Mouse (Mus musculus): ENCODE results near the gene Zfhx2. TPM values are rescaled to one million over a fixed set of nuclear protein-coding genes. Genes with fewer than 3 reads are reported as not detected.

Gene Zfhx2
- polyA plus RNA-seq, 1 experiment from 2014 or later = 3.8 TPM

GRCm38 (mm10) chr14:55032695-55033225, 59.4 kb downstream of the Zfhx2 start:
- Histone ChIP-seq H3K4me2 (ENCODE audit: low read depth, low read length) (no peak overlapping the region), H3K9ac (ENCODE audit: low read length) (no peak overlapping the region), H3K9me3 (ENCODE audit: control insufficient read depth, low read length) (no peaks in the 10 kb centered on the region), H3K27ac (ENCODE audit: low read length) (no peak overlapping the region), H3K27me3 (ENCODE audit: control insufficient read depth, insufficient read depth, low read depth, low read length) (no peaks in the 10 kb centered on the region), H3K4me3 (ENCODE audit: low read length) (no peak overlapping the region), H3K36me3 (ENCODE audit: control insufficient read depth, insufficient read depth, low read length) (no peaks in the 10 kb centered on the region), H3K4me1 (replicated peaks; ENCODE audit: control insufficient read depth, insufficient read depth, low read length) (no peaks in the 10 kb centered on the region; the same call in 1 of the 2 replicates)
- ATAC-seq (ENCODE audit: low read depth) = no peak
- 56% methylated on average over 19 of the region's 19 CpGs for WGBS

DNA sequence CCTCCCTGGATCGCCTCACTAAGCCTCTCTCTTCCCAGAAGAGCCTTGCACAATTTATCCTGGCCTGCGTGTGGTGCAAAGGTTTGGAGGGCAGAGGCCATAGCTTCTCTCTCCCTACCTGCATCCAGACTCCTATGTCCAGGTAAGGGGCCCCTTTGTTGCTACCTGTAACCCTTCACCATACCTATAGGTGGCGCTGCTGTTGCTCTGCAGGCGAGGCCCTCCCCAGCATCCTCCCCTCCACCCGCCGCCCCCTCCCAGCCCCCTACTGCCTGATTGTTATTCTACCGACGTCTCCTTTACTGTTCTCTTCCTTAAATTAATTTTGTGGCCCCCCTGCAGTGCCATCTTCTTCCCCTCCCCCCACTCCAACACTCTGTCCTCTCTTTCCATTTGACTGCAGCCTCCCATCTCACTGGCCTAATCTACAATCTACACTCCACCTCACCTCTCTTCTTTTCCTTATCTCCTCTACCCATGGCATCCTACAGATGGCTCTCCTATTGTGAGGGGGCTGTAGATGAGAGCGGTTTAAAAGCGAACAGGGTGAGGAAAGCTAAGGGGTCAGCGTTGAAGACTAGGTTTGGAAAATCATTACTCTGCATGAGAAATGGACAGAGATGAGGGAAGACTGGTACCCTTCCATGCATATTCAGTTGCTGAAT, 63.0 kb downstream of the Zfhx2 start:
- Histone ChIP-seq H3K36me3 (ENCODE audit: control insufficient read depth, insufficient read depth, low read length) (peaks cover 6% of the 10 kb centered on the region), H3K9me3 (ENCODE audit: control insufficient read depth, low read length) (no peaks in the 10 kb centered on the region), H3K9ac (ENCODE audit: low read length) (no peak overlapping the region), H3K27ac (ENCODE audit: low read length) (no peak overlapping the region), H3K27me3 (ENCODE audit: control insufficient read depth, insufficient read depth, low read depth, low read length) (no peaks in the 10 kb centered on the region), H3K4me1 (replicated peaks; ENCODE audit: control insufficient read depth, insufficient read depth, low read length) (no peaks in the 10 kb centered on the region; the same call in 1 of the 2 replicates), H3K4me3 (ENCODE audit: low read length) (no peak overlapping the region), H3K4me2 (ENCODE audit: low read depth, low read length) (no peak overlapping the region)
- ATAC-seq (ENCODE audit: low read depth) = no peak
- 10% methylated on average over 11 of the region's 11 CpGs for WGBS

- WGBS = 18% methylated on average over 5 of the region's 5 CpGs
- H3K4me1 ChIP-seq (replicated peaks; ENCODE audit: control insufficient read depth, insufficient read depth, low read length) = no peaks in the 10 kb centered on the region; the same call in 1 of the 2 replicates
- H3K27ac ChIP-seq (ENCODE audit: low read length) = no peak overlapping the region
- no peak for ATAC-seq (ENCODE audit: low read depth)
- no peak overlapping the region for H3K4me2 ChIP-seq (ENCODE audit: low read depth, low read length)
- no peaks in the 10 kb centered on the region for H3K27me3 ChIP-seq (ENCODE audit: control insufficient read depth, insufficient read depth, low read depth, low read length)
- no peak overlapping the region for H3K9ac ChIP-seq (ENCODE audit: low read length)
- H3K9me3 ChIP-seq (ENCODE audit: control insufficient read depth, low read length) = no peaks in the 10 kb centered on the region
- H3K36me3 ChIP-seq (ENCODE audit: control insufficient read depth, insufficient read depth, low read length) = peaks cover 9% of the 10 kb centered on the region
- H3K4me3 ChIP-seq (ENCODE audit: low read length) = no peak overlapping the region
Observed at GRCm38 (mm10) chr14:55028333-55028835, 63.7 kb downstream of the Zfhx2 start.

DNA sequence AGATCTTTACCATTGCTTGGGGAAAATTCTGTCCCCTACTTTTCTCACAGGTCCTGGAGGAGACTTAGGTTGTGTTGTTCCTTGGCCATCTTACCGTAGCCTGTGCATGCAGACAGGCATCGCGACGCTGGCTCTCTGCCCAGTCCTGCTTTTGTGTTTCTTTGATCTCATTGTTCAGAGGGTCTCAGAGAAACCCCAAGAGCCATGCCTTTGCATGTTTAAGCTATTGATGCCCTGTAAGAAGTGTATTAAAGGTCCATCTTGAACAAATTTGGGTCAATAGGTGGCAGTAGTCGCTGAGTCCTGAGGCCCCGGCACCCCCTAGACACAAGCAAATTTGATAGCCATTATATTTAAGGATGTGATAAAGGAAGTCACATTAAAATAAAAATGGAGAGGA, 64.5 kb downstream of the Zfhx2 start:
- Histone ChIP-seq H3K27ac (ENCODE audit: low read length) (no peak overlapping the region), H3K4me2 (ENCODE audit: low read depth, low read length) (no peak overlapping the region), H3K36me3 (ENCODE audit: control insufficient read depth, insufficient read depth, low read length) (peaks cover 15% of the 10 kb centered on the region), H3K27me3 (ENCODE audit: control insufficient read depth, insufficient read depth, low read depth, low read length) (no peaks in the 10 kb centered on the region), H3K4me1 (replicated peaks; ENCODE audit: control insufficient read depth, insufficient read depth, low read length) (no peaks in the 10 kb centered on the region; the same call in 1 of the 2 replicates), H3K9ac (ENCODE audit: low read length) (no peak overlapping the region), H3K9me3 (ENCODE audit: control insufficient read depth, low read length) (no peaks in the 10 kb centered on the region), H3K4me3 (ENCODE audit: low read length) (no peak overlapping the region)
- WGBS = 22% methylated on average over 6 of the region's 6 CpGs
- ATAC-seq (ENCODE audit: low read depth) = no peak

- no peaks in the 10 kb centered on the region for H3K9me3 ChIP-seq (ENCODE audit: control insufficient read depth, low read length)
- H3K27me3 ChIP-seq (ENCODE audit: control insufficient read depth, insufficient read depth, low read depth, low read length) = no peaks in the 10 kb centered on the region
- WGBS = 13% methylated on average over 5 of the region's 5 CpGs
- H3K36me3 ChIP-seq (ENCODE audit: control insufficient read depth, insufficient read depth, low read length) = peaks cover 15% of the 10 kb centered on the region
- no peak overlapping the region for H3K9ac ChIP-seq (ENCODE audit: low read length)
- no peak overlapping the region for H3K4me3 ChIP-seq (ENCODE audit: low read length)
- H3K4me1 ChIP-seq (replicated peaks; ENCODE audit: control insufficient read depth, insufficient read depth, low read length) = no peaks in the 10 kb centered on the region; the same call in 1 of the 2 replicates
- no peak overlapping the region for H3K4me2 ChIP-seq (ENCODE audit: low read depth, low read length)
- ATAC-seq (ENCODE audit: low read depth) = no peak
- H3K27ac ChIP-seq (ENCODE audit: low read length) = no peak overlapping the region
Observed at GRCm38 (mm10) chr14:55027251-55027650, 64.9 kb downstream of the Zfhx2 start.

- H3K36me3 ChIP-seq (ENCODE audit: control insufficient read depth, insufficient read depth, low read length) = peaks cover 26% of the 10 kb centered on the region
- H3K27me3 ChIP-seq (ENCODE audit: control insufficient read depth, insufficient read depth, low read depth, low read length) = no peaks in the 10 kb centered on the region
- no peak overlapping the region for H3K4me3 ChIP-seq (ENCODE audit: low read length)
- H3K4me2 ChIP-seq (ENCODE audit: low read depth, low read length) = no peak overlapping the region
- no peaks in the 10 kb centered on the region; the same call in 1 of the 2 replicates for H3K4me1 ChIP-seq (replicated peaks; ENCODE audit: control insufficient read depth, insufficient read depth, low read length)
- ATAC-seq (ENCODE audit: low read depth) = no peak
- no peak overlapping the region for H3K27ac ChIP-seq (ENCODE audit: low read length)
- WGBS = 78% methylated on average over 5 of the region's 5 CpGs
- H3K9ac ChIP-seq (ENCODE audit: low read length) = no peak overlapping the region
- H3K9me3 ChIP-seq (ENCODE audit: control insufficient read depth, low read length) = no peaks in the 10 kb centered on the region
Observed at GRCm38 (mm10) chr14:55025527-55025926, 66.6 kb downstream of the Zfhx2 start.

- WGBS = 61% methylated on average over 7 of the region's 7 CpGs
- Histone ChIP-seq H3K27ac (ENCODE audit: low read length) (no peak overlapping the region), H3K9me3 (ENCODE audit: control insufficient read depth, low read length) (no peaks in the 10 kb centered on the region), H3K9ac (ENCODE audit: low read length) (no peak overlapping the region), H3K27me3 (ENCODE audit: control insufficient read depth, insufficient read depth, low read depth, low read length) (no peaks in the 10 kb centered on the region), H3K4me2 (ENCODE audit: low read depth, low read length) (no peak overlapping the region), H3K36me3 (ENCODE audit: control insufficient read depth, insufficient read depth, low read length) (peaks cover 28% of the 10 kb centered on the region), H3K4me1 (replicated peaks; ENCODE audit: control insufficient read depth, insufficient read depth, low read length) (no peaks in the 10 kb centered on the region; the same call in 1 of the 2 replicates), H3K4me3 (ENCODE audit: low read length) (no peak overlapping the region)
- ATAC-seq (ENCODE audit: low read depth) = no peak
Observed at GRCm38 (mm10) chr14:55024236-55024635, 67.9 kb downstream of the Zfhx2 start.

- Histone ChIP-seq H3K4me2 (ENCODE audit: low read depth, low read length) (no peak overlapping the region), H3K27ac (ENCODE audit: low read length) (no peak overlapping the region), H3K27me3 (ENCODE audit: control insufficient read depth, insufficient read depth, low read depth, low read length) (no peaks in the 10 kb centered on the region), H3K4me1 (replicated peaks; ENCODE audit: control insufficient read depth, insufficient read depth, low read length) (no peaks in the 10 kb centered on the region), H3K9me3 (ENCODE audit: control insufficient read depth, low read length) (no peaks in the 10 kb centered on the region), H3K9ac (ENCODE audit: low read length) (no peak overlapping the region), H3K36me3 (ENCODE audit: control insufficient read depth, insufficient read depth, low read length) (peaks cover 31% of the 10 kb centered on the region), H3K4me3 (ENCODE audit: low read length) (no peak overlapping the region)
- ATAC-seq (ENCODE audit: low read depth) = no peak
- 87% methylated on average over 15 of the region's 15 CpGs for WGBS
Observed at GRCm38 (mm10) chr14:55023011-55023410, 69.1 kb downstream of the Zfhx2 start.

DNA sequence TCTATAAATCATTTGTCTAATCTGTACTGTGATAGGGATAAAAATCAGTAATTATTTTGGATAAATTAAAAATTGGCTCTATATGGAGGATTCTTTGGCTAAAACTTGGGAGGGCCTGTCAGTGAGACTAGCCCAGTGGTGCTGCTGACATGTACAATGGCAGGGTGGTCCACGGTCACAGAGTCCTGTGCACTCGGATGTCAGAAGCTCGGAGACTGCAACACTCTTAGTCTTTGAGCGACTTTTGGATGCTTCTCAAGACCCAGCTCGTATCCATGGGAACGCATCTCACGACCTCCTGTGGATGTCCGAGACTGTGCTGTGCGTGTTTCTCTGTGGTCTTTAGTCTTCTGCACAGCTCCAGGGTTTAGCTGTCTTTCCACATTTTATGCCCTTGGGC, 71.7 kb downstream of the Zfhx2 start:
- no peaks in the 10 kb centered on the region for H3K9me3 ChIP-seq (ENCODE audit: control insufficient read depth, low read length)
- no peak overlapping the region for H3K4me2 ChIP-seq (ENCODE audit: low read depth, low read length)
- H3K27ac ChIP-seq (ENCODE audit: low read length) = no peak overlapping the region
- H3K4me3 ChIP-seq (ENCODE audit: low read length) = no peak overlapping the region
- H3K9ac ChIP-seq (ENCODE audit: low read length) = no peak overlapping the region
- no peak for ATAC-seq (ENCODE audit: low read depth)
- H3K36me3 ChIP-seq (ENCODE audit: control insufficient read depth, insufficient read depth, low read length) = peaks cover 36% of the 10 kb centered on the region
- no peaks in the 10 kb centered on the region for H3K27me3 ChIP-seq (ENCODE audit: control insufficient read depth, insufficient read depth, low read depth, low read length)
- 87% methylated on average over 9 of the region's 9 CpGs for WGBS
- H3K4me1 ChIP-seq (replicated peaks; ENCODE audit: control insufficient read depth, insufficient read depth, low read length) = no peaks in the 10 kb centered on the region
